Mouse (Mus musculus) small intestine, adult 2 months (tissue): Measurements from ENCODE around the gene Ankrd31.

ENCODE experiments used
- CTCF ChIP-seq: fragments of 200-500 bp; IDR thresholded peaks from 2 replicates; pipeline ENCODE4 v1.5.1; 2012; ENCODE audit warnings: low read depth, mild to moderate bottlenecking, control low read depth, inconsistent platforms, low read length, moderate library complexity, mixed read lengths; ENCODE audit not compliant: insufficient replicate concordance, insufficient read length; ENCODE audit errors: extremely low read depth
- POLR2A ChIP-seq: fragments of 200-500 bp; IDR thresholded peaks from 2 replicates; pipeline ENCODE4 v1.6.1; 2012; ENCODE audit warnings: low read depth, mild to moderate bottlenecking, control low read depth, inconsistent platforms, low read length, moderate library complexity

DNA sequence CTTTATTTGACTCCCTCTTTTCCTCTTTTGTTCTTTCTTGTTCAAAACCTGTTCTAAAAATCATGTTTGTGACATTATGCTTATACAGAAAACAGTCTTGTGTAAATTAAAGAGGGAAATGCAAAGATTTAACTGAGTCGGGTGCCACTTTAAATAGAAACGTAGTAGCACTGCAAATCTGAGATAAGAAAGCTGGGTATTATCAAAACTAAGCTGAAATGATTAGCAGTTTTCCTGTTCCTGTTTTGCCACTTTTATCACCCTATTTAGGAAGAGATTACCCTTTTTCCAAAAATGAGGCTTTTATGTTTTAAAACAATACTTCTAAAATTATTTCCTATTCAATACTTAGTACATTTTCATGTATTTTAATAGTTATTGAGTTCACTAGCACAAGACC, 104.1 kb downstream of the Ankrd31 start:
- TF ChIP-seq CTCF: no peak
- no peak for TF ChIP-seq POLR2A
